Mouse (Mus musculus): Measurements from ENCODE around the gene Entpd3. TPM values are rescaled to one million over a fixed set of nuclear protein-coding genes. Genes with fewer than 3 reads are reported as not detected.

Entpd3 gene
- total RNA-seq, 2 experiments from 2014 or later: 7.6 to 7.7 TPM

DNA sequence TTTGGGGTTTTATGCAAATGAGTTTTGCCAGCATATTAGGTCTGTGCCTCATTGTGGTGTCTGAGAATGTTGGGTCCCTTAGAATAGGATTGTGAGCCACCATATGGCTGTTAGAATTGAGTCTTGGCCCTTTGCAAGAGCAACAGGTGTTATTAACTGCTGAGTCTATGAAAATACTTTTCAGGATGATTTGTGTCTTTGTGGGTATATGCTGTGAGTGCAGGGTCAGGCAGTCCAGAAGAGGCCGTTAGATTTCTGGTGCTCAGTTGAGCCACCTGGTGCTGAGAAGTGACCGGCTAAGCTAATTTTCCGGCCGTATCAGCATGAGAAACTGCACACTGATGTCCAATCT lies 37.0 kb downstream of the Entpd3 start:
- Histone ChIP-seq H3K4me3 (peak overlapping the region; percentile 69), H3K27ac (peak overlapping the region; percentile 92; the same call in 1 of the 2 replicates)
- DNase-seq (ENCODE audit: low spot score in 2 of 2): no peak
- no peak for TF ChIP-seq CTCF (conservative IDR thresholded peaks at IDR 0.05)

DNA sequence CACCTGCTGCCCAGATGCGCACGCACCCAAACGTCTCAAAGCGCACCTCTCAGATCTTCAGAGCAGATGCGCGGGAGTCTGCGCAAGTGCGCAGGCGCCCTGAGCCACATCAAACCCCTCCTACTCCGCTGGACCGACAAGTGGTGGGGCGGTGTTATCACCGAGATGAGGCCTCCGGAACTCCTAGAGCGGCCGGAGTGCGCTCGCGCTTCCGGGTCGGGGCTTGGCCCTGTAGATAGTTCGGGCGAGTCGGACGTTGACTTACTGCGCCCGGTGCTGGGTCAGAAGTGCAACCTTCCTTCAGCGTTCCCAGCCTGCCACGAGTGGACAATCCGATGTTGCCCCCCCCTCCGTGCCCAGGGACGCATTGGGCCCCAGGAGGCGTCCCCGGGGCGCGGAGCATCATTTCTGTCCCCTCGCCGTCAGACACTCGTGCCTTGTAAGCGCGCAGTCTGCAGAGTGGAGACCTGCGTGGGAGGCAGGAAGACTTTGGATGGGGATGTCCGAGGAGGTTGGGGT lies 37.6 kb downstream of the Entpd3 start:
- peak overlapping the region; percentile 92 for H3K27ac ChIP-seq
- peak; percentile 85 to 87 for DNase-seq (ENCODE audit: low spot score in 2 of 2)
- 0 out of 2 replicates have a peak, but pooled peaks have one; percentile 11 for TF ChIP-seq CTCF (conservative IDR thresholded peaks at IDR 0.05)
- peak overlapping the region; percentile 69 for H3K4me3 ChIP-seq

DNA sequence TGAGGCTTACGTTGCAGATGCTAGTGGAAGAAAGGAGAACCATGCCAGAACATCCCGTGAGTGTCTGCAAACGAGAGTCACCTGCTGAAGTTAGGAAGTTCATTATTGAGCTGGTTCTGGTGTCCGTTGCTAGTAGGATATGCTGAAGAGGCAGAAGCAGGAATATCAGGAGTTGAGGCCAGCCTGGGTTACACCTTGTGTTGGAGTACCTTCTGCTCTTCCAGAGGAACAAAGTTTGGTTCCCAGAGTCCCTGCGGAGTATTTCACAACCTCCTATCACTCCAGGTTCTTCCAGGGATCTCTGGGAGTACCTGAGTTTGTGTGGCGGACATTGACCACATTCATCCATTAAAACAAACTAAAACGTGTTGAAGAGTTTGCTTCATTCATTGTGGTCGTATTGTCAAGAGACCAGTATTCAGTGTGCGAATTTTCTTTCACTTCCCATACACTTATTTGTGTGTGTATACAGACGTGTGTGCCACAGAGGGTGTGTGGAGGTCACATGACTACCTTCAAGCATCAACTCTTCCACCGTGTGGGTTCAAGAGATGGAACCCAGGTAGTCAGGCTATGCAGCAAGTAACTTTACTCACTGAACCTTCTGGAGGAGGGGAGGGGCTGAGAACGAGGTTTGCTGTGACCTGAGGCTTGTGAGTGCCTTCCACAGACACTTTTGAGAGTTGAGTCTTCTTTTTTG lies 38.2 kb downstream of the Entpd3 start:
- TF ChIP-seq CTCF (conservative IDR thresholded peaks at IDR 0.05): no peak
- H3K27ac ChIP-seq: peak overlapping the region; percentile 92
- DNase-seq (ENCODE audit: low spot score in 2 of 2): no peak

DNA sequence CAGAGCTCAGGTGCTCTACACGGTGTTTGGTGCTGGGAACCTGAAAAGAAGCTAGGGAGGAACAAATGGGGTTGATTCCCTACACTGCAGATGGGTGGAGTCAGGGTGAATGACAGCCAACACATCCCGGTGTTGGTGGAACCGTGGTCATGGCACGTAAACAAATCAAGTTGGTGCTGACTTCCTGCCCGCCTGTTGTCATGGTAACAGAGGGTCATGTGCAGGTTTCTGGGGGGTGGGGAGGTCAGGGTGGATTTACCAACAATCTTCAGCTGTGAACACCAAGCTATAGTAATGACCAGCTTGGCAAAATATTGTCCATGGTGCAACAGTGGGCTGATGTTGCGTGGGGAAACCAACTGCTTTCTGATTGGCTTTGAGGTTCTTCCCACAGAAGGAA lies 39.1 kb downstream of the Entpd3 start:
- H3K4me3 ChIP-seq: no peak overlapping the region
- no peak for DNase-seq (ENCODE audit: low spot score in 2 of 2)
- no peak for TF ChIP-seq CTCF (conservative IDR thresholded peaks at IDR 0.05)
- H3K27ac ChIP-seq: no peak overlapping the region

More for the DNA sequence above, 38.2 kb downstream of the Entpd3 start:
- peak overlapping the region; percentile 69 for H3K4me3 ChIP-seq

DNA sequence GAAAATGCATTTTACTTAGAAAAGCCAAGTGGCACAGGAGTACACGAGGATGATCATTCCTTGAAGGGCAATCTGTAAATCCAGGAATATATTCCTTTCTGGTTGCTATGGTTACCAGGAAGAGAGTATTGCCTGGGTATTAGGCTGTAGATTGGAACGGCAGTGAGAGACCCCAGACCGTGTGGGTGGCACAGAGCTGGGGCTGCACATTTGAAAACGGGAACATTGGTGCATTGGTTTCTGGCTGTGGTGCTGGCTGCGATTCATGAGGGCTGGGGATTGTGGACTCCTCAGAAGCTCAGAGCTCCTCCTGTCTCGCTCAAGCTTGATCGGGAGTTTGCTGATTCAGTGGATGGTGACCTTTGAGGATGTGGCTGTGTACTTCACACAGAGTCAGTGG lies 40.2 kb downstream of the Entpd3 start:
- peak in 1 of 2 experiments; percentile 32 for DNase-seq (ENCODE audit: low spot score in 2 of 2)
- peak overlapping the region; percentile 68 for H3K27ac ChIP-seq
- H3K4me3 ChIP-seq: no peak overlapping the region
- no peak for TF ChIP-seq CTCF (conservative IDR thresholded peaks at IDR 0.05)

DNA sequence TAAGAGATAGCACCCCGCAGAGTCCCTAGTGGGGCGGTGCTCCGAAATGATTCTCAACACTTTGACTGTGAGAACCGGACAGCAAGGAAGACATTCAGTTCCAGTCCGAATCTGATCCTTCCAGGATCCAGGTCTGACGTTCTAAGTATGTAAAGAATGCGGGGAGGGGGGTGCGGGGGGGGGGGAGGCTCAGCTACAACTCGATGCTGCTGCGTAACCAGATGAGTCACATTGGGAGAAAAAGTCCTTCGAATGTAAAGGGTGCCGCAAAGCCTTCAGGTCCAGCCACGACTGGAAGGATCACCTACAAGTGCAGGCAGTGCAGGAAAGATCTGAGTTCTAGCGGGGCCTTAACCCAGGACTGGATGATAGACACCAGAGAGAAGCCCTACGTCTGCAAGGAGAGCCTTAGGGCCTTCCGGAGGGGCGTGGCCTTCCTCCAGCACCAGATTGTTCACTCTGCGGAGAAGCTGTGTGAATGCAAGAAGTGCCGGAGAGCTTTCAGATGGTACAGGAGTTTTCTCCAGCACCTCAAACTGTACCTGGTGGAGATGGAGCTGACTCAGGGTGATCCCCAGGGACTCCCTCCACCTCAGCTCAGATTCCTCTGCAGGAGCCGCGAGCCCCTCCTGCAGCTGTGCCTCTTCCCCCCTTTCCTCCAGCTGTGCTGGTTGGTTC lies 42.5 kb downstream of the Entpd3 start:
- peak in 1 of 2 experiments; percentile 44 for DNase-seq (ENCODE audit: low spot score in 2 of 2)
- no peak for TF ChIP-seq CTCF (conservative IDR thresholded peaks at IDR 0.05)
- peak overlapping the region; percentile 85 for H3K27ac ChIP-seq
- peak overlapping the region; percentile 42 for H3K4me3 ChIP-seq

DNA sequence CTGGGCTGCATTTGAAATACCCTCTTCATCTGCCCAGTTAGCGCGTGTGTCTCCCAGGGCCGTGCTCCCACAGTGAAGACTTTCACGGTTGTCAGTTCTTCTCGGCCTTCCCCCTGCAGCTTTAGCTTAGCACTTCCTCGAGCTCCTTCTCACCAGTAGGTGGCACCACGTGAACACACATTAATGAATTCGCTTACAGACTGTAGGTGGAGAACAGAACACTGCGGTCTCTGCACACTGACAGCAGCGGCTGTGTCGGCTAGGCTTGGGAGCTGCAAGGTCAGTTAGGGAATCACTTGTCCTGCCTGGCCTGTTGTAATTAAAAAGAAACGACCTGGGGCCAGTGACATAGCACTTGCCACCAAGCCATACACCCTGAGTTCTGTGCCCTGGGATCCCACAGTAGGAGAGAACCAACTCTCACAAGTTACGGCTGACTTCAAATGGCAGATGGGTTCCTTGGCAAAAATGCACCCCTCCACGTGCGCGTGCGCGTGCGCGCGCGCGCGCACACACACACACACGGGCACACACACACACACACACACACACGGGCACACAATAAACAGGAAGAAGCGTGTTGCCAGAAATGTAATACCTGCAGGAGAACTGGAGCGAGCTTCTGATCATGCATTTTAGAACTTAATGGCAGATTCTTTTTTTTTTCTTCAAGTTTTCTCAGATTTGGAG lies 43.1 kb downstream of the Entpd3 start:
- peak; percentile 86 for TF ChIP-seq CTCF (conservative IDR thresholded peaks at IDR 0.05)
- Histone ChIP-seq H3K4me3 (peak overlapping the region; percentile 42), H3K27ac (peak overlapping the region; percentile 85)
- peak; percentile 84 to 90 for DNase-seq (ENCODE audit: low spot score in 2 of 2)

DNA sequence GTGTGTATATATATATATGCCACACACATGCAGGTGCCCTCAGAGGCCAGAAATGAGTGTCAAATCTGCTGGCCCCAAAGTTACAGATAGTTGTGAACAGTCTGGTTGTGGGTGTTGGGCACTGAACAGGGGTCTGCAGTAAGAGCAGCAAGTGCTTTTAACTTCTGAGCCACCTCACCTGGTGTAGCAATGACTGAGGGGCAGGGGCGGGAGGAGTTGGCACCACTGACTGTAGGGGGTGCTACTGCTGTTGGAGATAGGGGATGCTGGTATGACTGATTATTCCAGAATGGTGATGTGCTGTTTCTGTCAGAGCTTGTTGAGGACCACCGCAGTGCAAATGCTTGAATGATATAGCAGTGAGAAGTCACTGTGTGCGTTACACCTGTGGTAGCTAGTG lies 43.7 kb downstream of the Entpd3 start:
- Histone ChIP-seq H3K27ac (peak overlapping the region; percentile 85; the same call in 1 of the 2 replicates), H3K4me3 (no peak overlapping the region)
- DNase-seq (ENCODE audit: low spot score in 2 of 2): no peak
- TF ChIP-seq CTCF (conservative IDR thresholded peaks at IDR 0.05): 0 out of 2 replicates have a peak, but pooled peaks have one; percentile 16

DNA sequence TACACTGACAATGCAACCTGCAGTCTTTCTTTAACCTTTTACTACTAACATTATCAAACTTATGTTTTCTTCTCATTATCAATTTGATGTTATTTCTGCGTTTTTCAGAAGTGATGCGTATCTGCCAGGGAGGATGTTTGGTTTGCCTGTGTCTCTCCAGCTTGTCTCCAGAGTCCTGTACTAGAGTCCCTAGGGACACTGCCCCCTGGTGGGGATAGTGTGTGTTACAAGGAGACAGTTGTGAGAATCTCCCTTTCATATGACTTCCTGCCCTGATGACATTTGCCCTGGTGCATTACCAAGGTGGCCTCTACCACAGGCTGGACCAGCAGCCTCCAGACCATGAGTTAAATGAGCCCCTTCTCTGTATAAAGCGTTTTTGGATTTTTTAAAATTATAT lies 46.9 kb downstream of the Entpd3 start:
- Histone ChIP-seq H3K27ac (no peak overlapping the region), H3K4me3 (no peak overlapping the region)
- peak; percentile 93 for TF ChIP-seq CTCF (conservative IDR thresholded peaks at IDR 0.05)
- peak; percentile 56 to 77 for DNase-seq (ENCODE audit: low spot score in 2 of 2)

DNA sequence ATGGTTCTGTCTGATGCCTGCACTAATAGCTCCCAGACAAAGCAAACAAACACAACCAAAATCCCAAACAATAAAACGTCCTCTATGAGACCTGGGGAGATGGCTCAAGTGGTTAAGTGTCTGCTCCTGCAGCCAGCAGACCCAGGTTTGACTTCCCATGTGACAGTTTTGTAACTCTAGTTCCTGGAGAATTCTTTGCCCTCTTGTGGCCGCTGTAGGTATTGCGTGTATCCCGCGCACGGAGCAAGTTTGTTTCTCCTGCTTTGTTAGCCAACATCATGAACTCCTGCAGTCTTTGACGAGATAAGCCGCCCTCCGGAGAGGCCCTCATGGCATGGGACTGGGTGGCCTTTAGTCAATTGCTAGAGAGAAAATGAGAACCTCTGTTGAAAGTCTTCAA lies 51.9 kb downstream of the Entpd3 start:
- peak; percentile 50 to 78 for DNase-seq (ENCODE audit: low spot score in 2 of 2)
- TF ChIP-seq CTCF (conservative IDR thresholded peaks at IDR 0.05): peak; percentile 91
- Histone ChIP-seq H3K27ac (no peak overlapping the region), H3K4me3 (no peak overlapping the region)

DNA sequence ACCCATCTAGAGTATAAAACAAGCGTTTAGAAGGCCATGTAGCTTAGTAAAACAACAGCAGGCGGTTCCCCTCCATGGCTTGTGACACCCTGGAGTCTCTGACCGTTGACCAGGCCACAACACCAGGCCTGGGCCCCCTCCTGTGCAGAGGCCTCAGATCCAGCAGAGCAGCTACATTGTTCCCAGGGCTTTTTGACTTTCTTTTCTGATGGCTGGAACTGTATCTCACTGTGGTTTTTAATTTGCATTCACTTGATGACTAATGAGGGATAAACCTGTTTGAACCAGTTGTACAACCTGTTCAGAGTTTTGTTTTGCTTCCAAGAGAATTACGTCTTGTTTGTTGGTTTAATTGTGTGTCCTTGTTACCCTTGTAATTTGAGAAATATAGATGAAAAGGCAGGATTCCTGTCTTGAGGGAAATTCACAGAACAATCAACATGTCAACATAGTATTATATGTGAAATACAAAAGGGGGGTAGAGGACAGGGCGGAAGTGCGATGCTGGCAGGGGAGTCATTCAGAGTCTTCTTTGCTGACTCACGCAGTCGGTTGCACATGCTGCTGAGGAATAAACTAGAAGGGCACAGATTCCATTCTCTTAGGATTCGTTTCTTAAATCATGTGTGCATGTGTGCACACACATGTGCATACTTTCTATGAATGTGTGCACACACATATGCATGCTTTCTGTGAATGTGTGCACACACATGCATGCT lies 53.9 kb downstream of the Entpd3 start:
- DNase-seq (ENCODE audit: low spot score in 2 of 2): no peak
- no peak for TF ChIP-seq CTCF (conservative IDR thresholded peaks at IDR 0.05)
- Histone ChIP-seq H3K27ac (no peak overlapping the region), H3K4me3 (no peak overlapping the region)

DNA sequence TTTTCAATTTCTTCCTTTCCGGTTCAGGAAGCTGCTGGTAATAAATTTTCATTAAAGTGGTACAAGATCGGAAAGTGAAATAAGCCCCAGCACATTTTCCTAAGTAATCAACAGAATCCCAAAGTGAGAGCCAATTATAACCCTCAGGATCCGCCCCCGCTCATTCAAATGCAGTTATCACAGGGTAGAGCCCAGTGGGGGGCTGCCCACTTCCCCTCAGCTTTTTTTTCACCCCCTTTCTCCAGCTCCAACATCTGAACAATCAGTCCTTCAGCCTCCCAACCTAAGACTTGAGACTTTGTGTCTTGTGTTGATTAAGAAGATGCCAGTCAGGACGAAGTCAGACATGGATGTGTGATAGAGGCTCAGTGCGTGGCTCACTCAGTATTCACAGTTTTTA lies 55.2 kb downstream of the Entpd3 start:
- DNase-seq (ENCODE audit: low spot score in 2 of 2): no peak
- H3K27ac ChIP-seq: no peak overlapping the region

More for the DNA sequence above, 55.2 kb downstream of the Entpd3 start:
- TF ChIP-seq CTCF (conservative IDR thresholded peaks at IDR 0.05): no peak
- no peak overlapping the region for H3K4me3 ChIP-seq
